Mouse (Mus musculus) lung, postnatal 36 days (tissue): ENCODE data around the gene Gm4131.
"Not testable (repeated sequence)": the region's sequence is repeated elsewhere in the genome, so short reads cannot be mapped to it uniquely, and the experiment has no call there.

Experiments used
- DNase-seq: peaks from one replicate; pipeline ENCODE4 v3.0.0; 2022; ENCODE audit warnings: mixed read lengths

The Gm4131 gene

DNA sequence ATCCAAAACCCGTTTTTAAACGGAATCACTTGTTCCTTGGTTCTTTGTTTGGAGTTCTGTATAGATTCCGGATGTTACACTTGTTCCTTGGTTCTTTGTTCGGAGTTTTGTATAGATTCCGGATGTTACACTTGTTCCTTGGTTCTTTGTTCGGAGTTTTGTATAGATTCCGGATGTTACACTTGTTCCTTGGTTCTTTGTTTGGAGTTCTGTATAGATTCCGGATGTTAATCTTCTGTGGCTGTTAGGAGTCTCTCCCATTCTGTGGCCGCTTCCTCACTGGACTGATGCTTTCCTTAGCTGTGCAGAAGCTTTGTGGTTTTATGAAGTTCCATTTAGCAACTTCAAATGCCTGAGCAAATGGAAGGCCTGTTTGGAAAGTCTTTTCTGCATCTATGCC is at the start of gene Gm4131:
TSS of gene Gm4131 (minus strand) at position 101 of the 400 bp plus-strand sequence.
- not testable (repeated sequence) for DNase-seq

DNA sequence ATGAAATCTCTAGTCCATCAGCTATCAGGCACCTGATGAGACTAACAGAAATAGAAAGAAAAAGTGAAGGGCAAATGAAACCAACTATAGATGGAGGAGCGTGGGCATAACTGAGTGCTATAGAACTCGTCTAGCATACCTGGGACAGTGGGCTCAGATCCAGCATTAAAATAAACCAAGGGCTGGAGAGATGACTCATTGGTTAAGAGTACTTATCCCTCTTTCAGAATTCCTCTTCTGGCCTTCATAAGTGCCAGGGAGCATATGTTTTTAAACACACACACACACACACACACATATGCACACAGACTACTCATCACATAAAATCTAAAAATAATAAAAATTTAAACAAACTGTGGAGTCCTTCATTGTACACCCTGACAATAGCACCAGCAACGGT is 43.2 kb upstream of the Gm4131 start:
- DNase-seq: peak; percentile 18

DNA sequence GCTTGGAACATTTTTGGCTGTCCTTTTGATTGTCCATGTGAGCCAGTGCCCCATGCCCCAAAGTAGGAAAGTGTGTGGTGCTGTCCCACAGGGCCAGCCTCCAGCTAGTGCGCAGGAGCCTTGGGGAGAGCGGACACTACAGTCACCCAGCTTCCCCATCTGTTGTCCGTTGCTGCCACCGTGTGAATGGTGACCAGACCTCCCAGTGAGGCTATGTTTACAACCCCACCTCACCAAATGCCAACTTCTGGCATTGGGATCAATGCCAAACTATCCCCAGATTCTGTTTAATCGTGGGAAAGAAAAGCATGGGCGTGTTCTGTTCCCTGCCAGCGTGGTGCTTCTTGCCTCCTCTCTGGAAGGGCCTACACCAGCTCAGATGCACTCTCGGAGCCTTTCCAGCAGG is 41.1 kb upstream of the Gm4131 start:
- DNase-seq: no peak

DNA sequence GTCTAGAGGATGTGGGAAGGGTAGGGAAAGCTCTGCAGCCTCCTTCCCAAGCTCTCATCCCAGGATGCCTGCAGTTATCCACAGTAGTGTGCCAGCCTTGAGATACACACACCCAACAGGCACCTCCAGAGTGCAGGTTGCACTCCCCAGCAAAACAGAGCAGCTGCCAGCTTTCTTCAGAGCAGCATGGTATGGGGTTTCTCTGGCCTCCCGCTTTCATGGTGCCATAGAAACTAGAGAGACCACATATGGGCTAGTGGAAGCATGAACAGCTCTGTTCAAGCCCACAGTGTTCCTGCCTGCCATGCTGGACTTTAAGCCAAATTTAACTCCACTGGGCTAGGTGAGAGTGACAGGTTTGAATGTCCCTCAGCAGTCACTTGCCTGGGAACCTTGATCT is 36.1 kb upstream of the Gm4131 start:
- DNase-seq: no peak

DNA sequence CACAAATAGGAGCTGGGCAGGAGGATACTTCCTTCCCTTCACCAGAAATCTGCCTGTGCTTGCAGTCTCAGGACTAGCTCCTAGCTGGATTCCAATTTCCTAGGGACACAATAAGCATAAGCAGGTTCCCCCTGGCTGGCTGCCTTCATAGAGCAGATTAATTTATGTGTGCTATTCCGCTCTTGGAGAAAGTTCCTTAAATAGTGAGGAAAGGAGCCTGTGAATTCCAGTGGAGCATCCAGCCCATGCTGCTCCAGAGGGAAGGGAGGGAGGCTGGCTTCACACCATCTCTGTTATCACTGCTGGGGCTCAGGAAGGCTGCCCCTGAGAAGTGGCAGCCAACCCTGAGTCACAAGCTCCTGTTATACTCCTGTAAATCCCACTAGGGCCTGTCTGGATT is 35.5 kb upstream of the Gm4131 start:
- no peak for DNase-seq

DNA sequence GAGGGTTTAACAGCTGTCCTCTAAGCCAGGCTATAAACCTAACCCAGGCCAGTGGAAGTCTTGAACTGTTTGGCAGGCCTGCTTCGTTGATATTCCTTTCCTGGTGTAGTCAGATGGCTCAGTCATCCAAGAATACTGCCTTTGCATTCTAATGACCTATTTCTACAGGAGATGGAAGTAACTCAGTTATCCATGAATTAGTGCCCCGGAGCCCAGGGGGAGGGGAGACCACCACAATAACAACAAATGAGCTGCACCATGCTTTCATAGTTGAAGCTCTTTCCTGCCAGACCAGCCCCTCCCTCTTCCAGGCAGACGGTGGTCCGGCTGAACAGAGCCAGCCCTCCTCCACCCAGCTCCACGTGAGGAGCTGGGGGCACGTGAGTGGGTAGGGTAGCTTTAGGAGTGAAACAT is 33.4 kb upstream of the Gm4131 start:
- DNase-seq: no peak

DNA sequence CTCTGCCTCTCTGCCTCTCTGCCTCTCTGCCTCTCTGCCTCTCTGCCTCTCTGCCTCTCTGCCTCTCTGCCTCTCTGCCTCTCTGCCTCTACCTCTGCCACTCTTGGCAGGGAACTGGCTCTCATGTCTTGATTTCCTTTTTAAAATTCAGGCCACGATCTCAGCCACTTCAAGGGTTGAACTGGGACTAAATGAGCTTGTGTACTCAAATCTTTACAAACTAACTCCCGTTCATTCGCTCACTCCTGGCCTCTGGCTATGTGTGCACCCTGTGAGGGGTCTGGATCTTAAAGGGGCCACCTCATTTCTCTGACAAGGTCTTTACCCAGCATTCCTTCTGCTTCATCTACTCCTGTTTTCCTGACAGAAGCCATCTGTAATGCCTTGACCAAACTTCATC is 18.6 kb upstream of the Gm4131 start:
- DNase-seq: no peak

DNA sequence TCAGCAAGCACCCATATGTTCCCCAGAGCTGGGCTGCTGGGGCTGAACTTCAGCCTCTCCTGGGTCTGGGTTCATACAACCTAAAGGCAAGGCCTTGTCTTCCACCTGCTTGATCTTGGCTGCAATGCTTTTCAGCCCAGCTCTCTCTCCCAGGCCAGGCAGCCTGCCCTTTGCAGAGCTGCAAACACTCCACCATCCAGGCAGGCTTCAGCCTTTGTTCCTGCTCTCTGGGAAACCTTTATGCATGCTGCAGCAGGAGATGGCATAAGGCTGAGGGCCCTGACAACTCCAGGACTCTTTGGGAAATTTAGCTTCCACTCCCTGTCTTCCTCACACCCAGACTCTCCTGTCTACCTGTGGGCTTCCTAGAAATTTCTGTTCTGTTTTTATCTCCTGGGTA is 17.9 kb upstream of the Gm4131 start:
- no peak for DNase-seq

DNA sequence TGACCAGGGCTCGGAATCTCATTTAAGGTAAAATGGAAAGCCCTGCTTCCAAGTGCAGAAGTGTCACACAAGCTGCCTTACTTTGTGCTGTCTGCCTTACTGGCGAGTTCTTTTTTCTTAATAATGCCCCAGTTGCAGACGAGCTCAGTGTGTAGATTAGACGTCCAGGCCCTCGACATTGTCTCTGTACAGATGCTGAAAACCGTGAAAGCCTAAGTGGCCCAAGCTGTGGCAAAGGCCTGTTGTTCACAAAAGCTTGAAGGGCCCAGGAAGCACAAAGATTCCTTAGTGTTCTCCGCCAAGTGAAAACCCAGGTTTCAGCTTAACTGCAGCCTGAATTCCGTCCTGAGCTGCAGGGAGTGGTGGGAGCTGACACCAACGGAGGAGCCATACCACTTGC is 15.0 kb upstream of the Gm4131 start:
- no peak for DNase-seq

DNA sequence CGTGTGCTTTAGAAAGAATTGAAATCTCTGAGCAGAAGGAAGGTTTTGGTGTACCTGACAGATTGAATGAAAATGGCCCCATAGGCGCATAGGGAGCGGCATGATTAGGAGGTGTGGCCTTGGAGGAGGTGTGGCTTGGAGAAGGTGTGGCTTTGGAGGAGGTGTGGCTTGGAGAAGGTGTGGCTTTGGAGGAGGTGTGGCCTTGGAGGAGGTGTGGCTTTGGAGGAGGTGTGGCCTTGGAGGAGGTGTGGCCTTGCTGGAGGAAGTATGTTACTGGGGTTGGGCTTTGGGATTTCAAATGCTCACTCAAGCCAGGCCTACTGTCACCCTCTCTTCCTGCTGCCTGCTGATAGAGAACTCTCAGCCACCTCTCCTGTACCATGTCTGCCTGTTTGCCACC is 14.2 kb upstream of the Gm4131 start:
- no peak for DNase-seq

DNA sequence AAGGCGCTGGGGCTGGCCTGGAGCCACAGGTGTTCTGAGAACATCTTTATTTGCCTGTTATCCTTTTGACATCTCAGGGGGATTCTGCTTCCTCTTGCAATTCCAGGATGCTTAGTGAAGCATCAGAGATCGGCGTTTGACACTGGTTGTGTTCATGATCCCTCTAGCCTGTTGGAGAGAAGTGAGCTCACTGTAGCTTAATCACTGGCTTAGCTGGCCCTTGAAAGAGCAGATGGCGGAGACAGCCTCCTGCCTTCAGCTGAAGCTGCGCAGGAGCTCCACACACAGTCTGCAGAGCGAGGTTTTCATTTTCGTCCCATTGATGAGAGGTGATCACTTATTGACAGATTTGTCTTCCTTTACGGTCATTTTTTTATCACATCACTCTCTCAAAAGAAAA is 9.1 kb upstream of the Gm4131 start:
- no peak for DNase-seq

DNA sequence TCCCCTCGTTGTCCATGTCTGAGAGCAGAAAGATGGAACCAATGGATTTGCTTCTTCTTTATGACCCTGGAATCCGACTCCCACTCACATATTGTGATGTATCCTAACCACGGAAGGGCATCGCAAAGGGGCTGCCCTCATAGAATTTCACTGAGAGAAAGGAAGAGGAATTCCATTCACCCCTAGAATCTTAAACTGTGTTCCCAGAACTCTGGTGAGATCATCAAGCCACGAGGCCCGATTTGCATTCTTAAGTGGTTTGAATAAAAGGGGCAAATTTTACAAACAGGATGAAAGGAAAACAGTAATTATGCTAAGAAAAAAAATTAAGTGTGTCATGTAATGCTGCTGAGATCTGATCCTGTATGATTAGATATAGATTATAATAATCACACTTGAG is 8.2 kb upstream of the Gm4131 start:
- no peak for DNase-seq

DNA sequence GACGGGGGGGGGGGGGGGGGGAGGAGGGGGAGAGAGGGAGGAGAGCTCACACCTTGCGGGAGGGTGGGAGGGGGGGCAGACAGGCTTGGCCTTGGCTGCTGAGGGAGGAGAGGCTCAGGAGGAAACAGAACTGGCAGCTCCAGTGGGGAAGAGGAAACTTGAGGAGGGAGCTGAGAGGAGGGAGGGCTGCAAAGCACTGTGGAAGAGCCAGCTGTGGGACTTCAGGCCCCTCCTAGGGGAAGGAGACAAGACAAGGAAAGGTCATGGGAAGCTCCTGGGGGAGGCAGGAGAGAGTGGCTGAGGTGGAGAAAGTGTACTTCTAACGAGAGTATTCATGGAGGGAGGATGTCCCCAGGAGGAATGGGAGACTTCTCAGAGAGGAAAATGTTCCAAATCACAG is 6.7 kb upstream of the Gm4131 start:
- DNase-seq: no peak

DNA sequence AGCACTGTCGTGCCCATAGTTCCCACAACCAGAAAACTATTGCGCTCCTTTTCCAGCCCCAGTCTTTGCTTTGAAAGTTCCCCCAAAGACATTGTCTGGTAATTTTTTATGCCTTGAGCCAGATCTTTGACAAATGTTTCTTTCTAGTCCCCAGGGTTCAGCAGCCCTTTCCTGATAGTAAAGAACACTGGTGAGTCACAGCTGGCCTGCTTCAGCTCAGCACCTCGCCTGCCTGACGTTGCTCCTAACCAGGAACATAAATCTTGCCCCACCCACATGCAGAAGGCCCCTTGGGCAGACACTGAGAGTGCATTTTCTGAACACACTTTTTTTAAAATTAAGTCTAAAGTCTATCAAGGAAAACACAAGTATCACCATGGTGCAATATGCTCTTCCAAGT is 3.6 kb upstream of the Gm4131 start:
- peak; percentile 50 for DNase-seq

DNA sequence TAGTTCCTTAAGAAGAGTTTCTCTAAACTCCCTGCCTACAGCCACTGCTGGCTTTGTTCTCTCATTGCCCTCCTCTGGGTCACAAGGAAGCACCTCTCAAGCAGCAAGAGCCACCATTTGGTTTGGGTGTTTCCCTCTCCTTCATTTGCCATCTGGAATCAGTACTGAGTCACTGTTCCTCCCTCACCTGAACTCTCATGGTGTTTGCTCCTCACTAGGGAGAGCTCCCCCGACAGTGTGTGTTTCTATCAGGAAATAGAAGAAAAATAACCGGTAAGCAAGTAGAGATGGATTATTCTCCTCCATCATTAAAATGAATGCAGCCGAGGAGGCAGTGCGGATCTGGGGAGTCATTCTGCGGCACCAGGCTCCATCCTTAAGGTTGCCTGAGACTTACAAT is 2.7 kb upstream of the Gm4131 start:
- DNase-seq: no peak

DNA sequence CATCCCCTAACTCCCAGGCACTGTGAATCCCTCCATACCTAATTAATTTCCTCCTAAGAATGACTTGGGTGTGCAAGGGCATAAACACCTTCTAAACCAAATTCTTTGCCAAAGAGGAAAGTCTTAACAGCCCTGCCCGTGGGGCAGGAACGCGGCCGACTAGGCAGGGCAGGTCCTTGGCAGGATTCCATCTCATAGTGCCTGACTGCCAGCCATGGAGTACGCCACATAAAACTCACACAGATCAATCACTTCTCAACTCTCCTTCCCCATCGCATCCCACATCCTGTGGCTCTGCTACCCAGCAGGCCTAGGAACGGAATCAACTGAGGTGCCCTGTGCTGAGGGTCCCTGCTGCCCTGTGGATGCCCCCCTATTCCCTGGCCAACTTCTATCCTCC is 3.0 kb downstream of the Gm4131 start:
- peak; percentile 31 for DNase-seq

DNA sequence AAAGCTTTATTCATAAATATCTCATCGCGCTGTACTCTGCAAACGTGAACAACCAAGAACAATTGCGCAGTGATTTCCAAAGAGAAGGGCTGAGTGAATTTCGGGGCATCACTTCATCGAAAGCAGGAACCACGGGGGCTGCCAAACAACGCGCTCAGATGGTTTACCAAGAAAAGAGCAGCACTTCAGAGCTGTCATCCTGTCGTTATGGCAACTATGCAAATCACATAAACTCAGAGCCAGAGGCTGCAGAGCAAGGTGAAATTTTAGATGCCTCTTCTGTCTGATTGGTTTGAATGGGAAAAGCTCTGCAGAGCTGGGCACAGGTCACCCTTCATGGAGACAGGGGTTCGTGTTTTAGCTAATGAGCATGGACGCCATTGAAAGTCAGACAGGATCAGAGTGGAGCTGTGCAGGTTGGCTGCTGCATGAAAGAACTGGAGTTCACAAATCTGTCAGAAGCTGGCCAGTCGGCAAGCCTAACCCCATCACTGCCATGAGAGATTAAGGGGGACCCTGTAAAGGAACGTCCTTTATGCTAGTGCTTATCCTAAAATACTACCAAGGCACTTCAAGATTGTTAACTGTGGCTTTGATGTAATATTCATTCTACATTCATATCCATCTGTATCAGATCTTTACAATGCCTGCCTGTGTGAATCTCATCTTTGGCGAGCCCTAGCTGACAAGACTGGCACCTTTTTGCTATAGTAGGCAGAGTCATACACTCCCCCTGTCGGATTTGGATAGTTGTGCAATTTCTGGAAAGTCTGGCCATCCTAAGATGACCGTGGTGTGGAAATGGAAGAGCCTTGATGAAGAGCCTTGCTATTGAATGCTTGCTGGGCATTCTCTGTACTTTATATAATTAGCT is 4.6 kb downstream of the Gm4131 start:
- no peak for DNase-seq

DNA sequence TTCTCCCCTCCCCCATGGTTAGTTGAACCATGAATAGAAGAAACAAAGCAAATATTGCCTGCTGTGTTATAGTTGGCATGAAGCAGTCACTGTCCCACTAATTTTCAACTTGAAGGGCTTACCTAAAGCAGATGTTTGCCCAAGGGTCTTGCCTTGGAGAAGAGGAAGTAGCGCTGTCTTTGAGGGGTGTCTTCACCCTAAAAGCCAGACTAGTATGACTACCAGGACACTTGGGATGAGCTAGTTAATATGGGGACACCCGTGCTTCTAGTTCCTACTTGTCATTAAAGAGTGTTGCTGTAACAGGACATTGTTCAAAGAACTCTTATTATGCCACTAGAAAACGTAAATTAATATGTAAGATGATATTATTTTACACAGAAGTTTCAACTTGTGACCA is 9.6 kb downstream of the Gm4131 start:
- DNase-seq: no peak

DNA sequence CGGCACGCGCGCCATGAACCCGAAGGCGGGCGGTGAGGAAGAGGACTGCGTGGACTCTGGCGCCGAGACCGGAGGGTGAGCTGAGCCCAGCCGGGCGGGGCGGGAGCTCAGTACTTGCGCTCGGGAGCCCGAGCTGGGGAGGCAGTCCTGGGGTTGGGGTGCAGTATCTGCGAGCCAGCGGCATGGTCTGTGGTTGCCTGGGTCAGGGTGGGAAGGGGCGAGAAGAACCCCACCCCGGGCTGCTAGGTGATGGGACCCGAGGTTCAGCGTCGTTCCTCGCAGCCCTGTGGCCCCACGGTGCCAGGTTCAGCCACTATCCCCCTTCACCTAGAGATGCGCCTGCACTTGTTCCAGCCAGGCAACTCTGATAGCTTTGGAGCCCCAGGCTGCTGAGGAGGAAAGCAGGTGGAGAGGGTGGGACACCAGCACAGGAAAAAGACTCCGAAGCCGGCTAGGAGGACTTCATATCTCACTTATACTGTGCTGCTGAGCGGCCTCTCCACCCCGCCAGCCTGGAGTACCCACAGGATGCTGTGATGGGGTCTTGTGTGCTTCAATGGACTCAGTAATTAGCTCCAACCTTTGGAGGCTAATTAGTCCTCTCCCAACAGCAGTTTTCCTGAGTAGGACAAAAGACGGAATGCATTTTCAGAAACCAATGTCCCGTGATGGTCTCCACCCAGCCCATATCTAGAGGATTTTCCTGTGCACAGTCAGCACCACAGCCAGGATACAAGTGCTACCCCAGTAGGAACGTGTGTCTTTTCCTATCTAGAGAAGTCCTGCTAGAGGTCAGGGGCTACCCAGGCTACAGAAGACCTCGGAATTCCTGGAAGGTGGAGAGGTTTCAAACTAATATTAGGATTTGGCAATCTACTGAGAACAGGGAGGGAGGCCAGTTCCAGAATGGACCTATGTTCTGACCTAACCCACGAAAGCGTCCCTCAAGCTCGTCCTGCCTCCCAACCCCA is 10.6 kb downstream of the Gm4131 start:
- DNase-seq: peak; percentile 8

DNA sequence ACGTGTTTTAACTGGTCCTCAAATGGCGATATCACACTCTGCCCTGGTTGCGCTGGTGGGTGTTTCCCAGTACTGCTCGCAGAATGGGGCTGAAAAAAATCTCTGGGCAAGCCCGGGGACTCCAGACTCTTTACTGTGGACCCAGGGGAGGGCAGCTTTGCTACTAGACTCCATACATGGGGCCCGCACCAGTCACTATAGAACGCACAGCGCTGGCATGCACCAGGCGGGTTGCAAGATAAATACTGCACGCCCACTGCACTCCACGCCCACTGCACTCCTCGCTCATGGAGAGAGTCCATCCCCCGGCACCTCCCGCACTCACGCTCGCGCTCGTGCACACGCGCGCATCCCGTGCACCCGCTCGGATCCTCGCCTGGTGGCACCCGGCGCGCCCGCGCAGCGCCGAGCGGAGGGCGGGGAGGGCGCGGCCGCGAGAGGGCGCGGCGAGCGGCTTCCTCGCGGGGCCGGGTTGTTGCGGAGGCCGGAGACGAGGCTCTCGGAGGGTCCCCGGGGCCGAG is 11.4 kb downstream of the Gm4131 start, which contains the start of gene Fam124a:
TSS of gene Fam124a (plus strand) at position 429 of the 521 bp plus-strand sequence.
- peak; percentile 76 for DNase-seq

DNA sequence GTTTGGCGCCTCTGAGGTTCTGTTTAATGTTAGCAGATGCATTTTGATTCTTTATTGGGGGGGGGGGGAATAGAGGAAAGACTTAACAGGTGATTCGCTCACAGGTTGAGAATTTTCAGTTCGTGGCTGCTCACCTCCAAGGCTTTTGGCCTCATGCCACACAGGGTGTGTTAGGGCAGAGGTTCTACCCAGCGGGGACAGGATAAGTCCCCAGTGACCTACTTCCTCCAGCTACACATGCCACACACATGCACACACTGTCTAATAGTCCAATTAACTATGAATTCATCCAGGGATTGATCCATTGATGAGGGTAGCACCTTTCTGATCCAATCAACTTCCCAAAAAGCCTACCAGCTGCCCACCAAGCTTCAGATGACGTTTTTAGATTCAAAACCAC is 12.9 kb downstream of the Gm4131 start:
- DNase-seq: no peak

DNA sequence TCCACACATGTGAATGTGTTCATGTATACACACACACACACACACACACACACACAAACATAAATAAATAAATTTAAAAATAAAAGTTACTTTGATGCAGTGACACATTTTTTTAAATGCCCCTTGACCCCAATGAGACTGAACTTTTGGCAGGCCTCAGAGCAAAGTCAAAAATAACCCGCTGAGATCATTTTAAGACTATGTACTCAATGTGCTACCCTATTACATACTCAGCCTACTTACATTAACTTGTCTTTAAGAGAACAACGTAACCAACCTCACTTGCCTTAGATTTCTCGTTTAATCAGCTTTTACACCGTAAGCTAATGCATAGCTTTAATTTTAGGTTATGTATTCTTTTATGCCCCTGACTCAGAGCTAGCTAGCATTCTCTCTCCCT is 13.9 kb downstream of the Gm4131 start:
- DNase-seq: no peak

DNA sequence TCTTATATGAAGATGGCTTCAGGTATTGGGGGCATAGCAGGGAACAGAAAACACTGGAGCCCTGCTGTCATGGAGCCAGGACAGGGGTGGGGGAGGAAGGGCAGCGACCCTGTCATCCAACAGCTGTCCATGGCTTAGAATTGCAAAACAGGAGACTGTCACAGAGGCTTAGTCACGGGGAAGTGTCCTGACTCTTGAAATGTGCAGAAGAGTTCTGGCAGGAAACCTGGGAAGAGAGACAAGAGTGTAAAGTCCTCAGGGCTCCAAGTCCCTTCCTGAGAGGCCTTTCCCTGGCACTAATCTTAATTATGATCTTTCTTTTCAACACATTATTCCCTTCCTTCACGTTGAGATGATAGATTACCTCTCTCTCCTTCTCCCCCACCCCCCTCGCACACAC is 16.6 kb downstream of the Gm4131 start:
- no peak for DNase-seq

DNA sequence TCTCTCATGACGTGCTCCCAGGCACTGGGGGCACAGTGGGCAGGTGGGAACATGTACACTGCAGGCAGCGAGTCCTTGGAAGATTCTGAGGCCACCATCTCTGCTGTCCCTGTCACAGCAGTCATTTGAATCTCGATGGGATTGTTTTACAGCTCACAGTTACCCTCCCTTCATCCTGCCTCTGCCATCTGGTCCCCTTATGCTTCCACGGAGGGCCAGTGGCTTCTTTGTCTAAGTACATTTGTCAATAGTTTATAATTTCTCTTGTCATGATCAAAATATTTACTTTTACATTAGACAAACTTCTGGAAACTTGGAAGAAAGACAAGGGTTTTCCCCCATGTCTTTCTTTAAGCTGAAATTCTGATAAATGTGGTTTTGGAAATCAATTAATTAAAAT is 20.0 kb downstream of the Gm4131 start:
- DNase-seq: no peak
